Mouse (Mus musculus): Measurements from ENCODE around the gene Plekhd1. TPM values are rescaled to one million over a fixed set of nuclear protein-coding genes. Genes with fewer than 3 reads are reported as not detected.

The Plekhd1 gene
- polyA plus RNA-seq, 1 experiment = not detected

DNA sequence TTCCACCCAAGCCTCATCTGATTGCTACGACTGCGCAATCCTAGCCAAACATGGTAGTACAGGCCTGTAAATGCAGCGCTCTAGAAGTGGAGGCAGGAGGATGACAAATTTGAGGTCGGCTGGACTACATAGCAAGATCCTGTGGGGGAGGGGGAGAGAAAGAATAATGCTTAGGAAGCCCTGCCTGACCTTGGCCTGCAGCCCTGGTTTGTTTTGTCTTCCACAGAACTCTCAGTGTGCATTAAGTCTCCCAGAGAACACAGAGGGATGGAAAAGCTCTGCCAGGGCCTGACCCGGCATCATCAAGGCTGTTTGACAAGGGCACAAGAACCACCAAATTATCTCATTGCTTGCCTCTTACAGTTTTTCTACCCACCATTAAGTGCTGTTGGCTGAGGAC is 2.7 kb upstream of the Plekhd1 start:
- Histone ChIP-seq H3K27ac (ENCODE audit: control insufficient read depth, insufficient read depth, low read depth, low read length, poor library complexity) (no peak overlapping the region), H3K4me1 (ENCODE audit: control insufficient read depth, insufficient read depth, low read length) (no peaks in the 10 kb centered on the region), H3K4me3 (replicated peaks; ENCODE audit: control insufficient read depth, low read depth, low read length) (no peak overlapping the region)
- WGBS = 77% methylated on average over 5 of the region's 5 CpGs
- TF ChIP-seq POLR2A (IDR thresholded peaks at IDR 0.05; ENCODE audit: borderline replicate concordance, control insufficient read depth, low read depth, low read length) = no peak
- no peak for TF ChIP-seq CTCF (IDR thresholded peaks at IDR 0.05; ENCODE audit: control insufficient read depth, insufficient read depth, low read length)

GRCm38 (mm10) chr12:80691671-80692091 is 710 bp upstream of the Plekhd1 start:
- H3K4me3 ChIP-seq (replicated peaks; ENCODE audit: control insufficient read depth, low read depth, low read length) = no peak overlapping the region
- TF ChIP-seq POLR2A (IDR thresholded peaks at IDR 0.05; ENCODE audit: borderline replicate concordance, control insufficient read depth, low read depth, low read length) (no peak), CTCF (IDR thresholded peaks at IDR 0.05; ENCODE audit: control insufficient read depth, insufficient read depth, low read length) (no peak)
- WGBS = 34% methylated on average over 12 of the region's 12 CpGs
- no peak overlapping the region for H3K27ac ChIP-seq (ENCODE audit: control insufficient read depth, insufficient read depth, low read depth, low read length, poor library complexity)
- no peaks in the 10 kb centered on the region for H3K4me1 ChIP-seq (ENCODE audit: control insufficient read depth, insufficient read depth, low read length)

GRCm38 (mm10) chr12:80693700-80694099 is 1.3 kb downstream of the Plekhd1 start:
- Histone ChIP-seq H3K27ac (ENCODE audit: control insufficient read depth, insufficient read depth, low read depth, low read length, poor library complexity) (no peak overlapping the region), H3K4me1 (ENCODE audit: control insufficient read depth, insufficient read depth, low read length) (no peaks in the 10 kb centered on the region), H3K4me3 (replicated peaks; ENCODE audit: control insufficient read depth, low read depth, low read length) (no peak overlapping the region)
- no peak for TF ChIP-seq CTCF (IDR thresholded peaks at IDR 0.05; ENCODE audit: control insufficient read depth, insufficient read depth, low read length)
- no peak for TF ChIP-seq POLR2A (IDR thresholded peaks at IDR 0.05; ENCODE audit: borderline replicate concordance, control insufficient read depth, low read depth, low read length)
- 63% methylated on average over 2 of the region's 2 CpGs for WGBS

DNA sequence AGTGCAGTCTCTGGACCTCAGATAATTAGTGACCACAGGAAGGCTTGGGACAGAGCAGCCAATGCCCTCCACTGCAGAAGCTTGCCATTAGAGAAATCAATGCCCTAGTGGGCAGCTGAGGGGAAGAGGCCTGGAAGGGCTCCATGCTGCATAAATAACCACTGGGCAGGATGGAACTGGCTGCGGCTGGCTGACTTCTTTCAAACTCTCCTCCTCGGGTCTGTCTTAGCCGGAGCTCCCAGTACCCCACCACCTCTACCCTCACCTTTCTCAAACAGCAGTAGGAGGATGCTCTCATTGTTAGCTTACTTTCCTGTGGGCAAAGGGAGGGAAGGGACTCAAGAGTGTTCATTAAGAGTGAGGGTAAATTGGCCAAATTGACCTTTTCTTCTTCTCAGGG is 2.6 kb downstream of the Plekhd1 start:
- Histone ChIP-seq H3K4me3 (replicated peaks; ENCODE audit: control insufficient read depth, low read depth, low read length) (no peak overlapping the region), H3K4me1 (ENCODE audit: control insufficient read depth, insufficient read depth, low read length) (no peaks in the 10 kb centered on the region; the same call in 1 of the 2 replicates), H3K27ac (ENCODE audit: control insufficient read depth, insufficient read depth, low read depth, low read length, poor library complexity) (no peak overlapping the region)
- WGBS = 75% methylated on average over 3 of the region's 3 CpGs
- TF ChIP-seq POLR2A (IDR thresholded peaks at IDR 0.05; ENCODE audit: borderline replicate concordance, control insufficient read depth, low read depth, low read length) (no peak), CTCF (IDR thresholded peaks at IDR 0.05; ENCODE audit: control insufficient read depth, insufficient read depth, low read length) (no peak)

- H3K4me3 ChIP-seq (replicated peaks; ENCODE audit: control insufficient read depth, low read depth, low read length) = no peak overlapping the region
- H3K4me1 ChIP-seq (ENCODE audit: control insufficient read depth, insufficient read depth, low read length) = no peaks in the 10 kb centered on the region; the same call in 1 of the 2 replicates
- H3K27ac ChIP-seq (ENCODE audit: control insufficient read depth, insufficient read depth, low read depth, low read length, poor library complexity) = peak overlapping the region; percentile 67
- WGBS = 67% methylated on average over 5 of the region's 5 CpGs
- TF ChIP-seq POLR2A (IDR thresholded peaks at IDR 0.05; ENCODE audit: borderline replicate concordance, control insufficient read depth, low read depth, low read length) (no peak), CTCF (IDR thresholded peaks at IDR 0.05; ENCODE audit: control insufficient read depth, insufficient read depth, low read length) (no peak)
These were observed 6.2 kb downstream of the Plekhd1 start for GRCm38 (mm10) chr12:80698526-80699143.

DNA sequence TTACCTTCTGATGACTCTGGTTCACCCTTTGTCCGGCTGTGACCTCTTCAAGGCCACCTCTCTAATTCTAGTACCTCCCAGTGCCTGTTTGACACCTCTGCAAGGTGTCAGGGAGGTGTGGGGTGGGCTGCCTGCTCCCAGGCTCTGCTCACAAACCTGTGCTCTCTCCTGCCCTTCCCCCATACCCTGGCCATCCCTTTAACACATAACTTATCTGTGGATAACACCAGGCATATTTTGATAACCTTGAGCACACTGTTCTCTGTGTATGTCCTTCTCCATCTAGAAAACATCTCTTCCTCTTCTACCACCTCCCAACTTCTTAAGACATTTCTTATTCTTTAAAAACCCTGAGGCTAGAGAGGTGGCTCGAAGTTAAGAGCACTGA is 6.7 kb downstream of the Plekhd1 start:
- Histone ChIP-seq H3K4me3 (replicated peaks; ENCODE audit: control insufficient read depth, low read depth, low read length) (no peak overlapping the region), H3K27ac (ENCODE audit: control insufficient read depth, insufficient read depth, low read depth, low read length, poor library complexity) (peak overlapping the region; percentile 67), H3K4me1 (ENCODE audit: control insufficient read depth, insufficient read depth, low read length) (no peaks in the 10 kb centered on the region; the same call in 1 of the 2 replicates)
- TF ChIP-seq POLR2A (IDR thresholded peaks at IDR 0.05; ENCODE audit: borderline replicate concordance, control insufficient read depth, low read depth, low read length) = no peak
- TF ChIP-seq CTCF (IDR thresholded peaks at IDR 0.05; ENCODE audit: control insufficient read depth, insufficient read depth, low read length) = no peak
- WGBS = 75% methylated on average over 2 of the region's 2 CpGs

GRCm38 (mm10) chr12:80701332-80701731 is 8.9 kb downstream of the Plekhd1 start:
- Histone ChIP-seq H3K4me3 (replicated peaks; ENCODE audit: control insufficient read depth, low read depth, low read length) (no peak overlapping the region), H3K4me1 (ENCODE audit: control insufficient read depth, insufficient read depth, low read length) (no peaks in the 10 kb centered on the region; the same call in 1 of the 2 replicates), H3K27ac (ENCODE audit: control insufficient read depth, insufficient read depth, low read depth, low read length, poor library complexity) (no peak overlapping the region)
- TF ChIP-seq CTCF (IDR thresholded peaks at IDR 0.05; ENCODE audit: control insufficient read depth, insufficient read depth, low read length) (no peak), POLR2A (IDR thresholded peaks at IDR 0.05; ENCODE audit: borderline replicate concordance, control insufficient read depth, low read depth, low read length) (no peak)
- 76% methylated on average over 7 of the region's 7 CpGs for WGBS

GRCm38 (mm10) chr12:80706208-80706914 is 14.0 kb downstream of the Plekhd1 start:
- H3K4me3 ChIP-seq (replicated peaks; ENCODE audit: control insufficient read depth, low read depth, low read length) = no peak overlapping the region
- 59% methylated on average over 11 of the region's 11 CpGs for WGBS
- H3K27ac ChIP-seq (ENCODE audit: control insufficient read depth, insufficient read depth, low read depth, low read length, poor library complexity) = no peak overlapping the region
- no peak for TF ChIP-seq CTCF (IDR thresholded peaks at IDR 0.05; ENCODE audit: control insufficient read depth, insufficient read depth, low read length)
- H3K4me1 ChIP-seq (ENCODE audit: control insufficient read depth, insufficient read depth, low read length) = no peaks in the 10 kb centered on the region

Measured in bone marrow, adult 2 months (tissue).